Mouse (Mus musculus): Measurements from ENCODE around the gene Fam76a. TPM values are rescaled to one million over a fixed set of nuclear protein-coding genes. Genes with fewer than 3 reads are reported as not detected.
"Not testable (repeated sequence)": the region's sequence is repeated elsewhere in the genome, so short reads cannot be mapped to it uniquely, and the experiment has no call there.

Gene Fam76a
- polyA plus RNA-seq, 1 experiment from 2014 or later, result 43.0 TPM

DNA sequence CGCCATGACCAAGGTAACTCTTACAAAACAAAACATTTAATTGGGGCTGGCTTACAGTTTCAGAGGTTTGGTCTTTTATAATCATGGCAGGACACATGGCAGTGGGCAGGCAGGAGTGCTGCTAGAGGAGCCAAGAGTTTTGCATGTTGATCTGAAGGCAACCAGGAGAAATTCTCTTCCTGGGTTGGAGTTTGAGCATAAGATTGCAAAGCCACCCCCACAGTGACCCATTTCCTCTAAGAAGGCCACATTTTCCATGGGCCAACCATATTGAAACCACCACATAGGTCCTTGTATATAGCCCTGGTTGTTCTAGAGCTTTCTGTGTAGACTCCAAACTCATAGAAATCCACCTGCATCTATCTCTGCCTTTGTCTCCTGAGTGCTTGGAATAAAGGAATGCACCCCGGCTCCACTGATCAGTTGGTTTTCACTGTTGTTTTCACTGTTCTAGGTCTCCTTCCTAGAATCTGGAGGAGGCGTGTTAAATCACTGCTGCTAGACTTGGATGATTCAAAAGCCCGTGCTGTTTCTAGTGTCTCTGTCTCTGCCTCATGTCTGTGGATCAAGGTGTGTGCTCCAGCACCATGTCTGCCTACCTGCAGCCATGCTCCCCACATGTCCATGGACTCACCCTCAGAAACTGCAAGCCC lies 10.5 kb upstream of the Fam76a start:
- Histone ChIP-seq H3K27ac (ENCODE audit: low read depth) (no peak overlapping the region), H3K9me3 (ENCODE audit: low read depth, low read length) (no peaks in the 10 kb centered on the region), H3K4me1 (ENCODE audit: insufficient read depth) (no peaks in the 10 kb centered on the region), H3K9ac (no peak overlapping the region), H3K4me2 (no peak overlapping the region), H3K4me3 (ENCODE audit: low read depth, low read length) (no peak overlapping the region), H3K27me3 (ENCODE audit: insufficient read depth, low read length) (no peaks in the 10 kb centered on the region), H3K36me3 (ENCODE audit: insufficient read depth) (no peaks in the 10 kb centered on the region)
- DNase-seq, result no peak
- no peak for ATAC-seq (ENCODE audit: insufficient read depth)
- 79% methylated on average over 4 of the region's 4 CpGs for WGBS
- TF ChIP-seq CTCF (IDR thresholded peaks at IDR 0.05; ENCODE audit: low read depth), result no peak

DNA sequence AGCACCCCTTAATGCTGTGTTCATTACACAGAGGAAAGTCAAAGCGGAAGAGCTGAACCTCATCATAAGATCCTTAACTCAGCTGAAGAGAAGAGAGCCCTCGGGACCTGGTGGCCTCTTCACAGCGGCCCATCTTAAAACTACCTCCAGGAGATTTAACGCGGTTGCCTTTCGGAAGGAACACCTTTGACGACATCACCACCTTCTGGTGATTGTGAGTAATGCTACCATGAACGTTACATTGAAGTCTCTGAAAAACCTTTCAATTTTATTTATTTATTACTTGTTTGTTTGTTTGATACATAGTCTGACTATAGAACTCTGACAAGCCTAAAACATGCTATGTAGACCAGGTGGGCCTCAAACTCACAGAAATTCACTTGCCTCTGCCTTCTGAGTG lies 8.4 kb upstream of the Fam76a start:
- DNase-seq, result peak; percentile 85
- no peak overlapping the region for H3K4me2 ChIP-seq
- WGBS, result 10% methylated on average over 8 of the region's 8 CpGs
- H3K27ac ChIP-seq (ENCODE audit: low read depth), result no peak overlapping the region
- no peaks in the 10 kb centered on the region for H3K36me3 ChIP-seq (ENCODE audit: insufficient read depth)
- H3K9ac ChIP-seq, result no peak overlapping the region
- H3K4me1 ChIP-seq (ENCODE audit: insufficient read depth), result no peaks in the 10 kb centered on the region
- H3K4me3 ChIP-seq (ENCODE audit: low read depth, low read length), result no peak overlapping the region
- peak; percentile 73 for TF ChIP-seq CTCF (IDR thresholded peaks at IDR 0.05; ENCODE audit: low read depth)
- no peaks in the 10 kb centered on the region for H3K27me3 ChIP-seq (ENCODE audit: insufficient read depth, low read length)
- no peak for ATAC-seq (ENCODE audit: insufficient read depth)
- H3K9me3 ChIP-seq (ENCODE audit: low read depth, low read length), result no peaks in the 10 kb centered on the region

DNA sequence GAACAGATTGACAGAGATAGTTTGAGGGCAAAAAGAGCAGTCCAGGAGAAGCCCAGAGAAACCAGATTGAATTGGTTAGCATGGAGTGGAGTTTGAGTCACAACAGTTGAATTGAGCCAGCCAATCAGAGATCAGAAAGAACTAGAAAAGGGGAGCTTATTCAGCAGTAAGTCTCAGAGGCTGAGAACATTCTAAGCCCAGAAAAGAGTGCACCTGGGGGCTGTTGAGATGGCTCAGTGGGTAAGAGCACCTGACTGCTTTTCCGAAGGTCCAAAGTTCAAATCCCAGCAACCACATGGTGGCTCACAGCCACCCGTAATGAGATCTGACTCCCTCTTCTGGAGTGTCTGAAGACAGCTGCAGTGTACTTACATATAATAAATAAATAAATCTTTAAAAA lies 4.2 kb upstream of the Fam76a start:
- ATAC-seq (ENCODE audit: insufficient read depth); H3K4me2 ChIP-seq; H3K27ac ChIP-seq (ENCODE audit: low read depth); H3K36me3 ChIP-seq (ENCODE audit: insufficient read depth); H3K9me3 ChIP-seq (ENCODE audit: low read depth, low read length); DNase-seq; H3K27me3 ChIP-seq (ENCODE audit: insufficient read depth, low read length); H3K9ac ChIP-seq; H3K4me1 ChIP-seq (ENCODE audit: insufficient read depth); H3K4me3 ChIP-seq (ENCODE audit: low read depth, low read length): not testable (repeated sequence)
- WGBS, result 51% methylated on average over 2 of the region's 2 CpGs

DNA sequence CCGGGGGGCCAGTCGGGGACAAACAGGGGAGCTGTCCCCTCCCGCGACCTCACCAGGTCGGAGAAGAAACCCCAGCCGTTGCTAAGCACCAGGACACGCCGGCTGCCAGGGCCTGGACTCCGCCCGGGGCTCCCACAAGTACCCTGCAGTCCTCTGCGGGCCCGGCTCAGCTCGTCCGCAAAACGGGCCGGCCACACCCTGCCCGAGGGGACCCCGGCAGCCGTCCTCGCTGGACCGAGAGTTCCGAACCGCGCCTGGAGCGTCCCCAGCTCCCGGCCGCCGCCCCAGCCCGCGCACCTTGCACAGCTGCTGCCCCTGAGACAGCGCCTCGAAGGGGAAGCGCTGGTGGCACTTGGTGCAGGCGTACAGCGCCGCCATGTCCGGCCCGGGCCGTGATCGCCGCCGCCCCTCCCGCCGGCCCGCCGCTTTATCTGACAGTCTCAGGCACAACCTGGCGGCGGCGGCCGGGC lies 262 bp downstream of the Fam76a start:
- ATAC-seq (ENCODE audit: insufficient read depth) (peak; percentile 59), DNase-seq (peak; percentile 44)
- H3K27me3 ChIP-seq (ENCODE audit: insufficient read depth, low read length), result no peaks in the 10 kb centered on the region
- H3K4me3 ChIP-seq (ENCODE audit: low read depth, low read length), result peak overlapping the region; percentile 94
- no peaks in the 10 kb centered on the region for H3K9me3 ChIP-seq (ENCODE audit: low read depth, low read length)
- peaks cover 16% of the 10 kb centered on the region for H3K36me3 ChIP-seq (ENCODE audit: insufficient read depth)
- WGBS, result 1% methylated on average over 50 of the region's 50 CpGs
- no peak for TF ChIP-seq CTCF (IDR thresholded peaks at IDR 0.05; ENCODE audit: low read depth)
- peak overlapping the region; percentile 83 for H3K9ac ChIP-seq
- no peaks in the 10 kb centered on the region for H3K4me1 ChIP-seq (ENCODE audit: insufficient read depth)
- H3K27ac ChIP-seq (ENCODE audit: low read depth), result peak overlapping the region; percentile 72
- H3K4me2 ChIP-seq, result peak overlapping the region; percentile 78

DNA sequence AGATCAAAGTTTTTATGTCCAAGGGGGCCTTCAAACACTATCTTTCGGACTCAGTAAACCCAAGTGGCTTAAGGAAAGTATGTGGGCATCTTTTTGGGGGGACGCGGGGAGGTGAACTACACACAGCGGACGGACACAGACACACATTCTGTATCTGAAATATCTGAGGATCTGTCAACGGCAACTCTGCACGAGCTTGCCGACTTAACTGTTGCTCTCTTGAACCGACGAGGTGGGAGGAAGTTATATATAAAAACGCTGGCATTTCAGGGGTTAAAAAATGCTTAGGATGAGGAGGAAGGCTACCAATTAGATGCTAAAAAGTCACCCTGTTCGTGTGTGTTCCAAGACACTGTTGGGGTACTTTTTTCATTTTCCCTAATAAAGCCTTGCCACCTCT lies 870 bp downstream of the Fam76a start:
- no peak for TF ChIP-seq CTCF (IDR thresholded peaks at IDR 0.05; ENCODE audit: low read depth)
- DNase-seq (no peak), ATAC-seq (ENCODE audit: insufficient read depth) (no peak)
- peak overlapping the region; percentile 94 for H3K4me3 ChIP-seq (ENCODE audit: low read depth, low read length)
- H3K36me3 ChIP-seq (ENCODE audit: insufficient read depth), result peaks cover 19% of the 10 kb centered on the region
- WGBS, result 37% methylated on average over 12 of the region's 12 CpGs
- H3K27me3 ChIP-seq (ENCODE audit: insufficient read depth, low read length), result no peaks in the 10 kb centered on the region
- H3K9me3 ChIP-seq (ENCODE audit: low read depth, low read length), result no peaks in the 10 kb centered on the region
- no peaks in the 10 kb centered on the region for H3K4me1 ChIP-seq (ENCODE audit: insufficient read depth)
- H3K9ac ChIP-seq, result peak overlapping the region; percentile 83
- H3K4me2 ChIP-seq, result peak overlapping the region; percentile 78
- H3K27ac ChIP-seq (ENCODE audit: low read depth), result no peak overlapping the region; the same call in 1 of the 2 replicates

DNA sequence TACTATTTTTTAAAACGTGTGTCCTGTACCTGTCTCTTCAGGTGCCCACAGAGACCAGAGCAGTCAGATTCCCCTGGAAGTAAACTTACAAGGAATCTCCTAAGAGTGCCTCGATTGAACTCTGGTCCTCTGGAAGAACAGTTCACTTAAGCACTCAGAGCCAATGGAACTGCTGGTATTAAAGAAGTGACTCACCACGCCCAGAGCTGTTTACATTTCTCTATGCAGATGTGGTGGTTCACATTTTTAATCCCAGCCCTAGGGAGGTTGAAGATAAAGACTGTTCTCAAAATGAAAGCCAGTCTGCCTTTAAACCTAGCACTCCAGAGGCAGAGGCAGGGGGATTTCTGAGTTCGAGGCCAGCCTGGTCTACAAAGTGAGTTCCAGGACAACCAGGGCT lies 2.2 kb downstream of the Fam76a start:
- WGBS, result 88% methylated on average over 4 of the region's 4 CpGs
- no peak for ATAC-seq (ENCODE audit: insufficient read depth)
- no peak for TF ChIP-seq CTCF (IDR thresholded peaks at IDR 0.05; ENCODE audit: low read depth)

DNA sequence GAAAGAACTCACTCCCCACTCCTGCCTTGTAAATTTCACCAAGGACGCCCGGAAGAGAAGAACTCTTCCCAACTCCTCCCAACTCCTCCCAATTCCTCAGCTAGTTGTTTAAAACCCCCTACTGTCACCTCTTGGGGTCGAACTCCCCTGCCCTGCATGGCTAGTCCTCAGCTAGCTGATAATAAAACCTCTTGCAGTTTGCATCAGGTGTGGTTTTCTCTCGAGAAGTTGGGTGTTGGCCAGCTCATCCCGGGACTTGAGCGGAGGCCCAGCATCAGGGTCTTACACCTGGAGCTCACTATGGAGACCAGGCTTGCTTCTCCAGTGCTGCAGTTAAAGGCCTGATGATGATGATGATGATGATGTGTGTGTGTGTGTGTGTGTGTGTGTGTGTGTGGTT lies 3.9 kb downstream of the Fam76a start:
- not testable (repeated sequence) for H3K27ac ChIP-seq (ENCODE audit: low read depth); H3K4me1 ChIP-seq (ENCODE audit: insufficient read depth); H3K4me2 ChIP-seq; DNase-seq; ATAC-seq (ENCODE audit: insufficient read depth); H3K9me3 ChIP-seq (ENCODE audit: low read depth, low read length); H3K4me3 ChIP-seq (ENCODE audit: low read depth, low read length); H3K9ac ChIP-seq; H3K27me3 ChIP-seq (ENCODE audit: insufficient read depth, low read length)
- 77% methylated on average over 6 of the region's 6 CpGs for WGBS
- H3K36me3 ChIP-seq (ENCODE audit: insufficient read depth), result peaks cover 42% of the 10 kb centered on the region

More for the DNA sequence above, 2.2 kb downstream of the Fam76a start:
- H3K36me3 ChIP-seq (ENCODE audit: insufficient read depth), result peaks cover 25% of the 10 kb centered on the region
- no peaks in the 10 kb centered on the region for H3K27me3 ChIP-seq (ENCODE audit: insufficient read depth, low read length)
- DNase-seq, result no peak
- H3K4me3 ChIP-seq (ENCODE audit: low read depth, low read length), result no peak overlapping the region
- no peak overlapping the region for H3K27ac ChIP-seq (ENCODE audit: low read depth)
- no peaks in the 10 kb centered on the region for H3K9me3 ChIP-seq (ENCODE audit: low read depth, low read length)
- no peak overlapping the region for H3K9ac ChIP-seq
- no peak overlapping the region for H3K4me2 ChIP-seq
- no peaks in the 10 kb centered on the region for H3K4me1 ChIP-seq (ENCODE audit: insufficient read depth)
